In genomic region chr10:80678601-80679377, GRCm38 (mm10) we compare ENCODE assay signal across 7 mouse cellular contexts. TPM values are rescaled to one million over a fixed set of nuclear protein-coding genes. Genes with fewer than 3 reads are reported as not detected.
DNase-seq lines count a peak whose midpoint lies in the region; ATAC-seq and TF ChIP-seq lines count a peak whose summit lies in the region.

No protein-coding gene starts in this region.

- no peak overlapping the region; the same call in 1 of the 2 replicates for H3K9ac ChIP-seq in hindbrain, embryonic 16.5 days (ENCODE audit: low read depth, low read length)
- H3K9ac ChIP-seq in lung, embryonic 15.5 days, result 0 out of 2 replicates have a peak overlapping the region, but pooled peaks have one; percentile 66

- H3K4me3 ChIP-seq in spleen, adult 2 months (ENCODE audit: extremely low read depth, insufficient read depth, insufficient read length), result 0 out of 2 replicates have a peak overlapping the region, but pooled peaks have one; percentile 8
- H3K4me3 ChIP-seq in embryonic facial prominence, embryonic 10.5 days, result peak overlapping the region; percentile 97
- H3K4me3 ChIP-seq in hindbrain, embryonic 16.5 days (ENCODE audit: low read length), result no peak overlapping the region
- 0 out of 2 replicates have a peak overlapping the region, but pooled peaks have one; percentile 12 for H3K4me3 ChIP-seq in lung, embryonic 15.5 days

- H3K27ac ChIP-seq in spleen, adult 2 months (ENCODE audit: insufficient read depth, low read length), result peak overlapping the region; percentile 98
- H3K27ac ChIP-seq in embryonic facial prominence, embryonic 10.5 days (replicated peaks), result peak overlapping the region; percentile 93
- H3K27ac ChIP-seq in hindbrain, embryonic 16.5 days (ENCODE audit: low read depth, low read length), result peak overlapping the region; percentile 95
- peak overlapping the region; percentile 98 for H3K27ac ChIP-seq in lung, embryonic 15.5 days

- DNase-seq in spleen, adult 2 months (ENCODE audit: low read depth in 1 of 2, low spot score in 2 of 2), result no peak
- DNase-seq in spleen, postnatal 14 days (ENCODE audit: low spot score in 2 of 2), result no peak
- DNase-seq in embryonic facial prominence, embryonic 10.5 days (ENCODE audit: low spot score), result no peak
- DNase-seq in thymus, postnatal 14 days, result peak; percentile 68
- no peak for DNase-seq in gastrocnemius, postnatal 36 days

- no peak for ATAC-seq in hindbrain, embryonic 16.5 days
- ATAC-seq in lung, embryonic 15.5 days (ENCODE audit: borderline replicate concordance, extremely low read depth, low FRiP score, low TSS enrichment), result 0 out of 2 replicates have a peak, but pooled peaks have one; percentile 2

- H3K27me3 ChIP-seq in spleen, adult 2 months (ENCODE audit: control insufficient read depth, insufficient read depth, low read length), result no peaks in the 10 kb centered on the region
- H3K27me3 ChIP-seq in embryonic facial prominence, embryonic 10.5 days (replicated peaks; ENCODE audit: low read depth, poor library complexity, severe bottlenecking), result no peaks in the 10 kb centered on the region
- no peaks in the 10 kb centered on the region for H3K27me3 ChIP-seq in hindbrain, embryonic 16.5 days (replicated peaks; ENCODE audit: control insufficient read depth, insufficient read depth, low read length)
- H3K27me3 ChIP-seq in lung, embryonic 15.5 days, result no peaks in the 10 kb centered on the region

- H3K4me2 ChIP-seq in hindbrain, embryonic 16.5 days (ENCODE audit: low read length), result no peak overlapping the region
- peak overlapping the region; percentile 77 for H3K4me2 ChIP-seq in lung, embryonic 15.5 days

- WGBS in spleen, adult 2 months, result 19% methylated on average over 9 of the region's 10 CpGs
- WGBS in embryonic facial prominence, embryonic 10.5 days, result 47% methylated on average over 10 of the region's 10 CpGs
- WGBS in hindbrain, embryonic 16.5 days, result 45% methylated on average over 9 of the region's 10 CpGs
- WGBS in lung, embryonic 15.5 days, result 51% methylated on average over 8 of the region's 10 CpGs

- TF ChIP-seq CTCF in spleen, adult 2 months (IDR thresholded peaks at IDR 0.05; ENCODE audit: extremely low read depth, insufficient read depth, insufficient read length, insufficient replicate concordance), result no peak

- no peak for TF ChIP-seq POLR2A in spleen, adult 2 months (IDR thresholded peaks at IDR 0.05; ENCODE audit: low read depth, low read length)

- peaks cover 4% of the 10 kb centered on the region; the same call in 1 of the 2 replicates for H3K36me3 ChIP-seq in spleen, adult 2 months (ENCODE audit: control insufficient read depth, insufficient read depth, low read length)
- peaks cover 19% of the 10 kb centered on the region for H3K36me3 ChIP-seq in embryonic facial prominence, embryonic 10.5 days (replicated peaks)
- H3K36me3 ChIP-seq in hindbrain, embryonic 16.5 days (ENCODE audit: control insufficient read depth, insufficient read depth, low read length), result no peaks in the 10 kb centered on the region; the same call in 1 of the 2 replicates
- peaks cover 1% of the 10 kb centered on the region; the same call in 1 of the 2 replicates for H3K36me3 ChIP-seq in lung, embryonic 15.5 days

- no peaks in the 10 kb centered on the region for H3K9me3 ChIP-seq in embryonic facial prominence, embryonic 10.5 days
- no peaks in the 10 kb centered on the region for H3K9me3 ChIP-seq in hindbrain, embryonic 16.5 days (ENCODE audit: control insufficient read depth, low read length)
- H3K9me3 ChIP-seq in lung, embryonic 15.5 days, result no peaks in the 10 kb centered on the region

- peaks cover 61% of the 10 kb centered on the region for H3K4me1 ChIP-seq in spleen, adult 2 months (ENCODE audit: control insufficient read depth, insufficient read depth, insufficient read length)
- H3K4me1 ChIP-seq in embryonic facial prominence, embryonic 10.5 days, result peaks cover 54% of the 10 kb centered on the region
- peaks cover 36% of the 10 kb centered on the region for H3K4me1 ChIP-seq in hindbrain, embryonic 16.5 days (ENCODE audit: control insufficient read depth, insufficient read depth, low read depth, low read length)
- H3K4me1 ChIP-seq in lung, embryonic 15.5 days, result peaks cover 46% of the 10 kb centered on the region

- intact Hi-C loops in gastrocnemius, postnatal 36 days (cut with DNase I), result no loop called here

RNA-seq across cellular contexts. Expression of gene Mknk2, which starts 0.9 kb away (rescaled TPM):
- polyA plus RNA-seq in spleen, adult 2 months (2012; rRNA removed), result 351 and 533 TPM in 2 replicates
- 118 and 119 TPM in 2 replicates for polyA plus RNA-seq in embryonic facial prominence, embryonic 10.5 days (2016; fragmentation: Nextera tagmentation; extraction: Ambion mirVana)
- polyA plus RNA-seq in hindbrain, embryonic 16.5 days (2015; fragmentation: Nextera tagmentation; extraction: Ambion mirVana), result 35.6 and 55.7 TPM in 2 replicates
- polyA plus RNA-seq in lung, embryonic 15.5 days (2015; fragmentation: Nextera tagmentation; extraction: Ambion mirVana), result 99.8 and 104 TPM in 2 replicates
- total RNA-seq in gastrocnemius, postnatal 36 days (2021), result 100 to 1,000 TPM; 216 to 227 TPM

RNA-seq across cellular contexts. Expression of gene Btbd2, which starts 21.9 kb away (rescaled TPM):
- polyA plus RNA-seq in spleen, adult 2 months (2012; rRNA removed), result 49.5 and 66.1 TPM in 2 replicates
- polyA plus RNA-seq in embryonic facial prominence, embryonic 10.5 days (2016; fragmentation: Nextera tagmentation; extraction: Ambion mirVana), result 83.2 and 84.8 TPM in 2 replicates
- 21.2 and 83.2 TPM in 2 replicates for polyA plus RNA-seq in hindbrain, embryonic 16.5 days (2015; fragmentation: Nextera tagmentation; extraction: Ambion mirVana)
- polyA plus RNA-seq in lung, embryonic 15.5 days (2015; fragmentation: Nextera tagmentation; extraction: Ambion mirVana), result 83.0 and 85.2 TPM in 2 replicates
- 10 to 100 TPM; 32.1 to 33.5 TPM for total RNA-seq in gastrocnemius, postnatal 36 days (2021)

RNA-seq across cellular contexts. Expression of gene Mob3a, which starts 23.0 kb away (rescaled TPM):
- 130 and 156 TPM in 2 replicates for polyA plus RNA-seq in spleen, adult 2 months (2012; rRNA removed)
- 54.4 and 54.7 TPM in 2 replicates for polyA plus RNA-seq in embryonic facial prominence, embryonic 10.5 days (2016; fragmentation: Nextera tagmentation; extraction: Ambion mirVana)
- 56.9 and 59.5 TPM in 2 replicates for polyA plus RNA-seq in hindbrain, embryonic 16.5 days (2015; fragmentation: Nextera tagmentation; extraction: Ambion mirVana)
- polyA plus RNA-seq in lung, embryonic 15.5 days (2015; fragmentation: Nextera tagmentation; extraction: Ambion mirVana), result 44.5 and 44.7 TPM in 2 replicates
- total RNA-seq in gastrocnemius, postnatal 36 days (2021), result 1 to 10 TPM; 3.4 to 3.6 TPM

RNA-seq across cellular contexts. Expression of gene Izumo4, which starts 23.2 kb away (rescaled TPM):
- polyA plus RNA-seq in spleen, adult 2 months (2012; rRNA removed), result 49.0 and 60.8 TPM in 2 replicates
- polyA plus RNA-seq in embryonic facial prominence, embryonic 10.5 days (2016; fragmentation: Nextera tagmentation; extraction: Ambion mirVana), result 10.5 and 10.8 TPM in 2 replicates
- polyA plus RNA-seq in hindbrain, embryonic 16.5 days (2015; fragmentation: Nextera tagmentation; extraction: Ambion mirVana), result 43.7 and 50.4 TPM in 2 replicates
- polyA plus RNA-seq in lung, embryonic 15.5 days (2015; fragmentation: Nextera tagmentation; extraction: Ambion mirVana), result 19.8 and 23.0 TPM in 2 replicates
- total RNA-seq in gastrocnemius, postnatal 36 days (2021), result 1 to 10 TPM; 1.2 to 2.7 TPM

RNA-seq across cellular contexts. Expression of gene Csnk1g2, which starts 56.2 kb away (rescaled TPM):
- polyA plus RNA-seq in spleen, adult 2 months (2012; rRNA removed), result 206 and 283 TPM in 2 replicates
- 198 TPM in 2 replicates for polyA plus RNA-seq in embryonic facial prominence, embryonic 10.5 days (2016; fragmentation: Nextera tagmentation; extraction: Ambion mirVana)
- 24.9 and 77.7 TPM in 2 replicates for polyA plus RNA-seq in hindbrain, embryonic 16.5 days (2015; fragmentation: Nextera tagmentation; extraction: Ambion mirVana)
- 142 and 152 TPM in 2 replicates for polyA plus RNA-seq in lung, embryonic 15.5 days (2015; fragmentation: Nextera tagmentation; extraction: Ambion mirVana)
- 10 to 100 TPM; 84.0 to 90.0 TPM for total RNA-seq in gastrocnemius, postnatal 36 days (2021)
